Mouse (Mus musculus) bone marrow, adult 2 months (tissue): ENCODE results near the gene Zbtb2.

Source experiments
- CTCF ChIP-seq: fragments of 200-500 bp; IDR thresholded peaks from 2 replicates; pipeline ENCODE4 v1.5.1; 2011; ENCODE audit warnings: low read length, control low read depth; ENCODE audit not compliant: control insufficient read depth, insufficient read depth
- POLR2A ChIP-seq: fragments of 200-500 bp; IDR thresholded peaks from 2 replicates; pipeline ENCODE4 v1.6.1; 2011; ENCODE audit warnings: low read depth, mild to moderate bottlenecking, control low read depth, low read length, borderline replicate concordance; ENCODE audit not compliant: control insufficient read depth

DNA sequence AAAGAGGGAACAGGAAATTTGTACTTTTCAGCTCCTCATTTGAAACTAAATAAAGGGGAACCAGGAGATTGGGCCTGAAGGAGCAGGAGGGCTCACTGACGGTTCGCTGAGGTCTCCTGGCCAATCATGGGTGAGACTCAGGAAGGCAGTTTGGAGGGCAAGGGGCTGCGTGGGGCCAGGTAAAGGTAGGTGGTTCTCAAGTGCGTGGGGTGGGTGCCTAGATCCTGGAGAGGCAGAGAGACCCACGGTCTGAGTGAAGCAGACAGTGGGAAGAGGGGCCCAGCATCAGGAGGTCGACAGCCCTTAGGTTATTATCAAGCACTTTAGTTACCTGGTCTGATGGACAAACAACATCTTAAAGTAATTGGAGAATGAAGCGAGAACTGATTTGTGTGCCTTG is 13.7 kb downstream of the Zbtb2 start:
- TF ChIP-seq CTCF = no peak
- TF ChIP-seq POLR2A = no peak
